Mouse (Mus musculus): Measurements from ENCODE around the gene Rnf149. TPM values are rescaled to one million over a fixed set of nuclear protein-coding genes. Genes with fewer than 3 reads are reported as not detected.

Rnf149 gene
- polyA plus RNA-seq, 1 experiment: 18.2 TPM

DNA sequence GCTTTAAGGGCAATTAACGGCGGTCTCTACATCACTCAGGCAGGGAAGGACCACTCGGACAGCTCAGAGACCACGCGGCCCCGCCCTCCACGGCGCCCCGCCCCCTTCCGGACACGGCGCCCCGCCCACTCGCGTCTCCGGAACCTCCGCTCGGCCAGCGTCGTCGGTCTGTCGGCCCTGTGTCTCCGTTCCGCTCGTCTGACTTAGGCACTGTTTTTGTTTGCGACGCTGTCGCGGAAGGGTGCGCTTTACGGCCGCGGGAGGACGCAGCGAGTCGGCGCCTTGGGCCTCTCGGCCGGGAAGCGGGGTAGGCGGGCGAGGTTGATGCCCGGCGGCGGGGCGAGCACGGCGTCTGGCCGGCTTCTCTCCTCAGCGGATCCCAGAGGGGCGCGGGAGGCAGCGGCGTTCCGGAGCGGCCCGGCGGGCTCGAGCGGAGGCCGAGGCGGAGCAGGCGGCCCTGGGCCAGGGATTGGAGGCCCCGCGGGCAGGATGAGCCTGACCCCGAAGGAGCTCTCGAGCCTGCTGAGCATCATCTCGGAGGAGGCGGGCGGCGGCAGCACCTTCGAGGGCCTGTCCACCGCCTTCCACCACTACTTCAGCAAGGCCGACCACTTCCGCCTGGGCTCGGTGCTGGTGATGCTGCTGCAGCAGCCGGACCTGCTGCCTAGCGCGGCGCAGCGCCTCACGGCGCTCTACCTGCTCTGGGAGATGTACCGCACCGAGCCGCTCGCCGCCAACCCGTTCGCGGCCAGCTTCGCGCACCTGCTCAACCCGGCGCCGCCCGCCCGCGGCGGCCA, 41.5 kb downstream of the Rnf149 start:
- TF ChIP-seq POLR2A (IDR thresholded peaks at IDR 0.05; ENCODE audit: borderline replicate concordance, extremely low read depth, low read depth, low read length) (peak; percentile 71; the same call in 1 of the 2 replicates), CTCF (IDR thresholded peaks at IDR 0.05; ENCODE audit: insufficient read depth, low read length) (no peak)
- WGBS: under 1% methylated on average over 100 of the region's 100 CpGs
- H3K4me3 ChIP-seq (replicated peaks; ENCODE audit: extremely low read depth, low read depth, low read length): peak overlapping the region; percentile 82
- DNase-seq: peak; percentile 98
- H3K4me1 ChIP-seq (ENCODE audit: control insufficient read depth, insufficient read depth, low read length): peaks cover 7% of the 10 kb centered on the region

DNA sequence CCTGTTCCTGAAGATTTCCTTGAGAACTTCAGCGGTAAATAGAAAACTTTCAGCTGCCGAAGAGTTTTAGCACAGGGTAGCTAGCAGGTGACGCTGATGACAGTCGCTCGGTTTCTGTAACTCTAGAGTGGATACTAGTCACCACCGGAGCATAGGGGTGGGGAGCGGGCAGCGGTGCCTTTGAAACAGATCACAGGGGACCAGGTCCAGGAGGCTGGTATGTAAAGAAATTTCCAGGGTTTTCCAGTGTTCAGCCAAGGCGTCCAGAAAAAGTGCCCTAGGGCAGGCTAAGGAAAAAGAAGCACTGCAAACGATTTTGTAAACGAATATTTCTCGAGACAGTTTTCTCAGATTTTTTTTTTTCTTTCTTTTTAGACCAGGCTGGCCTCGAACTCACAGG, 42.4 kb downstream of the Rnf149 start, which contains the start of gene Cnot11:
Gene Cnot11 (plus strand): TSS at position 162 of the 400 bp plus-strand sequence.
- peak within 1 kb of the TSS; percentile 82 for H3K4me3 ChIP-seq (replicated peaks; ENCODE audit: extremely low read depth, low read depth, low read length)
- WGBS: 31% methylated on average over 13 of the region's 13 CpGs
- H3K4me1 ChIP-seq (ENCODE audit: control insufficient read depth, insufficient read depth, low read length): peaks cover 7% of the 10 kb centered on the region
- TF ChIP-seq POLR2A (IDR thresholded peaks at IDR 0.05; ENCODE audit: borderline replicate concordance, extremely low read depth, low read depth, low read length) (no peak), CTCF (IDR thresholded peaks at IDR 0.05; ENCODE audit: insufficient read depth, low read length) (no peak)
- DNase-seq: no peak

DNA sequence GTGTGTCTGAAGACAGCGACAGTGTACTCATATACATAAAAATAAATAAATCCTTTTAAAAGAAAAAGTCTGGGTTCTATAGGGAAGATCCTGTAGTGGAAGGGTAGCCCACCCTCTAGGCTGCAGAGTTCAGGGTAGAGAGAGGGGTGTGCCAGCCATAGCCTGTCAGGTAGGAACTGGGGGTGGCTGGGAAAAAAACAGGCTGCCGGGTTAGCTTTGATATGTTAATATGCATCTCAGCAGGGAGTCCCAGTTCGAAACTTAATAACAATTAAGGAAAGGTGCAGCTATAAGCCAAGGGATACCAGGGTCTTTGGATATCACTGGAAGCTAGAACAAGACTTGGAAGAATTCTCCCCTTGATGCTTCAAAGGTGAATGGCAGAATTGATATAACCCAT, 43.3 kb downstream of the Rnf149 start:
- no peak for DNase-seq
- WGBS: 43% methylated on average over 3 of the region's 3 CpGs
- H3K4me1 ChIP-seq (ENCODE audit: control insufficient read depth, insufficient read depth, low read length): peaks cover 7% of the 10 kb centered on the region
- H3K4me3 ChIP-seq (replicated peaks; ENCODE audit: extremely low read depth, low read depth, low read length): no peak overlapping the region
- TF ChIP-seq POLR2A (IDR thresholded peaks at IDR 0.05; ENCODE audit: borderline replicate concordance, extremely low read depth, low read depth, low read length): no peak
- no peak for TF ChIP-seq CTCF (IDR thresholded peaks at IDR 0.05; ENCODE audit: insufficient read depth, low read length)

DNA sequence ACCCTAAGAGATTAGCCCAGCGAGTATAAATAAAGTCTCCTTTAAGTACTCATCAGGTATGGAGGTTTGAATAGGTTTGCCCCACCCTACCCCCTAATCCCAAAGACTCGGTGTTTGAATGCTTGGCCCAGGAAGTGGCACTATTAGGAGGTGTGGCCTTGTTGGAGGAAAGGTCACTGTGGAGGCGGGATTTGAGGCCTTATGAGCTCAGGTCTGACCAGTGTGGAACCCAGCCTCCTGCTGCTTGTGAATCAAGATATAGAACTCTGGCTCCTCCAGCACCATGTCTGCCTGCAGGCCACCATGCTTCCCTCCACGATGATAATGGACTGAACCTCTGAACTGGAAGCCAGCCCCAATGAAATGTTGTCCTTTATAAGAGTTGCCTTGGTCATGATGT, 46.2 kb downstream of the Rnf149 start:
- TF ChIP-seq CTCF (IDR thresholded peaks at IDR 0.05; ENCODE audit: insufficient read depth, low read length): no peak
- no peak for TF ChIP-seq POLR2A (IDR thresholded peaks at IDR 0.05; ENCODE audit: borderline replicate concordance, extremely low read depth, low read depth, low read length)
- WGBS: 71% methylated on average over 4 of the region's 4 CpGs
- H3K4me1 ChIP-seq (ENCODE audit: control insufficient read depth, insufficient read depth, low read length): 0 out of 2 replicates have a peak, but pooled peaks cover 2% of the 10 kb centered on the region
- H3K4me3 ChIP-seq (replicated peaks; ENCODE audit: extremely low read depth, low read depth, low read length): no peak overlapping the region
- DNase-seq: no peak

DNA sequence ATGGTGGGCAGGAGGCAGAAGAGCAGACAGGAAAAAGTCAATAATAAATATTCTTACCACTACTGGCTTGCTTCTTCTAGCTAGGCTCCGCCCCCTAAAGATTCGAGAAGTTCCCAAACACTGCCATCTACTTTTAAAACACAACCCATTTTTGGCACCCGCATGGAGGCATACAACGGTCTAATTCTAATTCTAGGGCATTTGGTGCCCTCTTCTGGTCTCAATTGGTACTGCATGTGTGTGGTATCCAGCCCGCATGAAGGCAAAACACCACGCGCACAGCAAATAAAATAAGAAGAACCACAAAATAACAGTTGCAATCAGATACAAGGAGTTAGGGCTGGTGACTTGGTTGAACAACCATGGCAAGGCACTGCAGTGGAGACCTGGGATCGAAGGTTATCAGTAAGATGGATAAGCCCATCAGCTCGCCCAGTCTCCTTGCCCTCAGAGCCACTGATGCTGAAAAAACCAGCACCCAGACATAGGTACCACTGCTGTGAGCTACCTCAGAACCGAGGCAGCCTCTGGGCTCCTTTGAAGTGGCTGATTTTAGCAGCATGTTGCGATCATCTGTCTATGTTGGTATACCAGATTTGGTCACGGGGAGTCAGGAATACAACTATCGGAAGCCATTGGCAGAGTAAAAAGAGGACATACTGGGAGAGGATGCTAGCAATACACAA, 46.8 kb downstream of the Rnf149 start:
- peak; percentile 73 for DNase-seq
- 32% methylated on average over 13 of the region's 13 CpGs for WGBS
- H3K4me3 ChIP-seq (replicated peaks; ENCODE audit: extremely low read depth, low read depth, low read length): no peak overlapping the region
- peak; percentile 65 for TF ChIP-seq CTCF (IDR thresholded peaks at IDR 0.05; ENCODE audit: insufficient read depth, low read length)
- TF ChIP-seq POLR2A (IDR thresholded peaks at IDR 0.05; ENCODE audit: borderline replicate concordance, extremely low read depth, low read depth, low read length): no peak
- H3K4me1 ChIP-seq (ENCODE audit: control insufficient read depth, insufficient read depth, low read length): 0 out of 2 replicates have a peak, but pooled peaks cover 2% of the 10 kb centered on the region

DNA sequence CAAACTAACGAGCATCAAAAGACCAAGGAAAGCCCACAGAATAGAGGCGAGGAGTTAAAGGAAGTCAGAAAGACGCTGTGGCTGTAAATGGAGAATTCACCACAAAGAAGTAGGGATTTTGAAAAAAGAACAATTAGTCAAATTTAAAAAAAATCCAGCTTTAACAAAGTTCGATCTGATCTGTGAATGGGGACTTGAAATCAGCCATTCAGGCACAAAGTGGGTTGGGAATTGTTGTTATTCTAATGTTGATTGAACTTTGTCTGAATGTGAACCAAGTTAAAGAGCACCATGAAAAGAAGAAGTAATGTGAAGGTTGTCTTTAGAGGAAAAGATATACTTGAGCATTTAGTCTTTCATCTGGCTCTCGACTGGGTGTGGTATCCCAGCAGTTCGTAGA, 48.9 kb downstream of the Rnf149 start:
- DNase-seq: no peak
- no peak overlapping the region for H3K4me3 ChIP-seq (replicated peaks; ENCODE audit: extremely low read depth, low read depth, low read length)
- WGBS: 78% methylated on average over 6 of the region's 6 CpGs
- H3K4me1 ChIP-seq (ENCODE audit: control insufficient read depth, insufficient read depth, low read length): no peaks in the 10 kb centered on the region
- TF ChIP-seq POLR2A (IDR thresholded peaks at IDR 0.05; ENCODE audit: borderline replicate concordance, extremely low read depth, low read depth, low read length) (no peak), CTCF (IDR thresholded peaks at IDR 0.05; ENCODE audit: insufficient read depth, low read length) (no peak)

DNA sequence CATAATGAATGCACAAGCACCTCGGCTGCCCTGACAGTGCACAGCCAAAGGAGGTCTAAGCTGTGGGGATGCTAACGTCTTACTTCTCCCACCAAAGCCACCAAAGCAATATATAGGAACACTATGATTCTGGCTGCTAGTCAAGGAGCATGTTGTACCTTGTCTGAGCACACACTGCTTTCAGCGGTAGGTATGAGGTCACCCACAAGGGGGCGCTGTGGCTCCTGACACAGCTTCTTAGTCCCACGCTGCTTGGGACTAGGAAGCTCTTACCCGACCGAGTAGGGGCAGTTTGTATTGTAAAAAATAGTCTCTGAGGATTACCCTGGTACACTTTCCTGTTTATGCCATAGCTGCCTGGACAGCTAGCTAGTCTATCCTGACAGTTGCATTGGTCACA, 49.8 kb downstream of the Rnf149 start:
- TF ChIP-seq CTCF (IDR thresholded peaks at IDR 0.05; ENCODE audit: insufficient read depth, low read length) (peak; percentile 87), POLR2A (IDR thresholded peaks at IDR 0.05; ENCODE audit: borderline replicate concordance, extremely low read depth, low read depth, low read length) (no peak)
- WGBS: 7% methylated on average over 7 of the region's 7 CpGs
- H3K4me1 ChIP-seq (ENCODE audit: control insufficient read depth, insufficient read depth, low read length): no peaks in the 10 kb centered on the region
- DNase-seq: peak; percentile 77
- no peak overlapping the region for H3K4me3 ChIP-seq (replicated peaks; ENCODE audit: extremely low read depth, low read depth, low read length)

DNA sequence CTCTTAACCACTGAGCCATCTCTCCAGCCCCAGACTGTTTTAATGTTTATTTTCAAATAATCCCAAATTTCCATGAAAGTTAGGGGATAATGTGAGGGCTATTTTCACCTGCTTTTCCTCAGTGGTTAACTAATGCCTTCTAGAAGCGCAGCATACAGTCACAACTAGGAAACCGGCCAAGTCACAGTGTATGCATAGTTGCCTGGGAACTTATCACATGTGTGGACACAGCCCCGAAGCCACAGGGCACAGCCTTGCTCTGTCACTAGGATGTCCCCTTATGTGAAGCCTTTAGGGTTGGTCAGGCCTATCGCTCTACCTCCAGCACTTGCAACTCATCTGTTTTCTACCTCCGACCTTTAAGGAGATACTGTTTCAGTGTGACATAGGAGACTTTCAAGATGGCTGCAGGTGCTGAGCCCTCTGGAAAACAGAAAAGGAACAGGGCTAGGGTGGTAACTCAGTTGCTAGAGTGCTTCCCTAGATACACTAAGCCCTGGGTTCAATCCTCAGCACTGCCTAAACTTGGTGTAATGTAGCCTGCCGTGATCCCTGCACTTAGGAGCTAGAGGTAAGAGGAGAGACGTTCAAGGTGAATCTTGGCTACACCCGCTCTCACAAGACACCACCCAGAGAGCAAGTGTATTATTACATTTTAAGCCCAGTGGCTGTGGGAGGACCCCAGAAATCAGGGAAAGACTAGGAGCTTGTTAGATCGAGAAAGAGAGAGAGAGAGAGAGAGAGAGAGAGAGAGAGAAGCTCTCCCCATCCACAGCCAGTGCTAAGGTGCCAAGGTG, 50.6 kb downstream of the Rnf149 start:
- WGBS: 72% methylated on average over 9 of the region's 9 CpGs

DNA sequence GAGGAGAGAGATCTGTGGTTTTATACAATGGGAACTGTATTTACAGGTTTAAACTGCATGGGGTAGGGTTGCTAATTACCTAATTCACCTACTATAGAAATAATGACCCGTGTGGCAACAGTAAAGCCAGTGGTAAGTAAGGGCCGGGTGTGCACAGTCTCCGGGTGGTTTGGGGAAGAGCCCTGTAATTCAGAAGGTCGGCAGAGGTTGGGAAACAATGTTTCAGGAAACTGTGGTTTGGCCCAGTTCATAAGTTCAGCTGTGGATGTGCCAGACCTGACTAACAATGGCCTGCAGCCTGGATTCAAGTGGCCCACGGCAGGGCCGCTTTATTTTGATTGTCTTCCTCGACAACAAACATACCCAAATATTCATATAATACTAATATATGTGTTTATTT, 51.4 kb downstream of the Rnf149 start:
- no peak for DNase-seq
- 39% methylated on average over 7 of the region's 7 CpGs for WGBS
- H3K4me1 ChIP-seq (ENCODE audit: control insufficient read depth, insufficient read depth, low read length): no peaks in the 10 kb centered on the region
- TF ChIP-seq POLR2A (IDR thresholded peaks at IDR 0.05; ENCODE audit: borderline replicate concordance, extremely low read depth, low read depth, low read length) (no peak), CTCF (IDR thresholded peaks at IDR 0.05; ENCODE audit: insufficient read depth, low read length) (no peak)
- H3K4me3 ChIP-seq (replicated peaks; ENCODE audit: extremely low read depth, low read depth, low read length): no peak overlapping the region

More for the DNA sequence above, 50.6 kb downstream of the Rnf149 start:
- no peaks in the 10 kb centered on the region for H3K4me1 ChIP-seq (ENCODE audit: control insufficient read depth, insufficient read depth, low read length)
- TF ChIP-seq POLR2A (IDR thresholded peaks at IDR 0.05; ENCODE audit: borderline replicate concordance, extremely low read depth, low read depth, low read length): no peak
- no peak for TF ChIP-seq CTCF (IDR thresholded peaks at IDR 0.05; ENCODE audit: insufficient read depth, low read length)
- no peak for DNase-seq
- no peak overlapping the region for H3K4me3 ChIP-seq (replicated peaks; ENCODE audit: extremely low read depth, low read depth, low read length)

Measured in lung, adult 2 months (tissue).